Mouse (Mus musculus) retina, embryonic 14.5 days (tissue): ENCODE data around the gene Mrpl39.

Source experiments
- DNase-seq: peaks from one replicate; pipeline ENCODE4 v3.0.0-alpha.2; 2015; ENCODE audit warnings: low spot score

Mrpl39 gene

GRCm38 (mm10) chr16:84735166-84736105 is at the start of gene Mrpl39:
TSS of gene Mrpl39 (minus strand) at chr16:84735742.
- peak; percentile 99 for DNase-seq

GRCm38 (mm10) chr16:84784966-84785365 is 49.4 kb upstream of the Mrpl39 start:
- no peak for DNase-seq

- no peak for DNase-seq
Measured at GRCm38 (mm10) chr16:84783279-84783678, 47.7 kb upstream of the Mrpl39 start.

- no peak for DNase-seq
Measured at GRCm38 (mm10) chr16:84779718-84780117, 44.2 kb upstream of the Mrpl39 start.

- no peak for DNase-seq
Measured at GRCm38 (mm10) chr16:84778861-84779630, 43.5 kb upstream of the Mrpl39 start.

GRCm38 (mm10) chr16:84778431-84778830 is 42.9 kb upstream of the Mrpl39 start:
- no peak for DNase-seq

GRCm38 (mm10) chr16:84776089-84776784 is 40.7 kb upstream of the Mrpl39 start:
- DNase-seq: peak; percentile 13

- peak; percentile 19 for DNase-seq
Measured at GRCm38 (mm10) chr16:84775356-84775755, 39.8 kb upstream of the Mrpl39 start.

- peak; percentile 75 for DNase-seq
Measured at GRCm38 (mm10) chr16:84774761-84775231, 39.3 kb upstream of the Mrpl39 start.

GRCm38 (mm10) chr16:84774003-84774703 is 38.6 kb upstream of the Mrpl39 start, which contains the start of gene Jam2:
TSS of gene Jam2 (plus strand) at chr16:84774123.
- peak; percentile 83 for DNase-seq

- peak; percentile 58 for DNase-seq
Measured at GRCm38 (mm10) chr16:84773268-84773861, 37.8 kb upstream of the Mrpl39 start.

- peak; percentile 61 for DNase-seq
Measured at GRCm38 (mm10) chr16:84772496-84773267, 37.1 kb upstream of the Mrpl39 start.

- no peak for DNase-seq
Measured at GRCm38 (mm10) chr16:84771461-84771860, 35.9 kb upstream of the Mrpl39 start.

GRCm38 (mm10) chr16:84770891-84771290 is 35.3 kb upstream of the Mrpl39 start:
- DNase-seq: no peak

- DNase-seq: no peak
Measured at GRCm38 (mm10) chr16:84769619-84770464, 34.3 kb upstream of the Mrpl39 start.

- no peak for DNase-seq
Measured at GRCm38 (mm10) chr16:84769182-84769581, 33.6 kb upstream of the Mrpl39 start.

GRCm38 (mm10) chr16:84767956-84768355 is 32.4 kb upstream of the Mrpl39 start:
- DNase-seq: no peak

GRCm38 (mm10) chr16:84745721-84746306 is 10.3 kb upstream of the Mrpl39 start:
- no peak for DNase-seq
